Mouse (Mus musculus) lung, postnatal 10 days (tissue): Measurements from ENCODE around the gene Kidins220.
A peak's percentile ranks its signal among the peaks of the same experiment; 100 is the strongest.

Experiments used
- DNase-seq: peaks from one replicate; pipeline ENCODE4 v3.0.0; 2021

The Kidins220 gene

DNA sequence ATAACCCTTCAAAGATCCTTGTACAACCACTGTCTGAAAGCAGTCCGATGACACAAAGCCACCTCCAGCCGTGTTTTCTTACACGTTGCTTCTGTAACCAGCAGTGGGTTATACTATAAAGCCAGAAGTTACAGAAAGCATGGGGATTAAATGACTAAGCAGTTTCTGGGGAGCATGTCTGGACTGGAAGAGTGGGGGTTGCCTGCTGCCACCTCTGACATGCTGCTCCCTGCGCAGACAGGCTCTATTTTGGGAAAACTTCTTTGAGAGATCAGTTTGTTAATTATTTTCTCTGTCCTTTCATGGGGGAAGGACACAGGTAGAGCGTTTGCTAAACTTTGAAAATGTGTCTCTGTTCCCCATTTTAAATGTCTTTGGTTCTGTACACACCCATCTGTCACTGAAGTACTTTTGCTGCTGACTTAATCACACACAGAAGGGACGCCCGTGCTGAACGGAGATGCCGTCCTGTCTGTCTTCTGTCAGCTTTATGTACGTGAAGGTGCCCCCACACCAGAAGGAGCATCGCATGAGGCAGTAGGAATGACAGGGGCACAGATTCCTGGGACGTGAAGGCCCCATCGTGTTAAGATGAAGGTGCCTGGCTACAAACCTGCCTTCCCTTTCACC is 11.2 kb upstream of the Kidins220 start:
- no peak for DNase-seq

DNA sequence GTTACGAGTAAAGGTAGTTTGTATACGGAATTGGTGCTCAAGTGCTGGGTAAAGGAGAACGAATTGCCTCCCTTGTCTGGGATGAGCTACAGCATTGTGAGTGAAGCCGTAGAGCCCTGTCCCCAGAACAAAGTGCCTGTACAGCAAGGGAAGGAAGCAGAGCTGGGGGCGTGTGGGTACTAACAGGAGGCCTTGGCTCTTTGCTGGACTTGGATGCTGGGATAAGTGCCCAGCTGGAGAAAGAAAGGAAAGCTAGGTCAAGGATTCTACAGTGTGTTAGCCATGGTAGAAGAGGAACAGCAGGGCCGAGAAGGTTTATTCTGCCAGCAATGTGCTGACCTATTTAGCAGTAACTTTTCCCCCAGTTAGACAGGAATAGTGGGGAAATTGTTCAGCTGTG is 9.3 kb upstream of the Kidins220 start:
- no peak for DNase-seq

DNA sequence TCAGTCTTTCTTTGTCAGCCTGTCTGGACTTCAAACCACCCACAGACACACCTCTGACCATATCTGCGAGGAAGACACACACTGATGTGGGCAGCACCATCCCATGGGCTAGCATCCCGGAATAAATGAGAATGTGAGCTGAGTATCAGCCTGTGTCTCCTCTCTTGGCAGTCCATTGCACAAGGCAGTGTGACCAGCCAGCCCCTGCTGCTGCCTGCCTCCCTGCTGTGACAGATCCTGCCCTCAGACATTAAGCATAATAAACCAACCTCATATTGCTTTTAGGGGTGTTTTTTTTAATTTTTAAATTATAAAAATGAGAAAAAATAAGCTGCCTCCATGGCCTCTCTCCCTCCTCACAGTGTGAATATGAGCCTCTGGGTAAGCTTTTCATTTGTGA is 8.7 kb upstream of the Kidins220 start:
- no peak for DNase-seq

DNA sequence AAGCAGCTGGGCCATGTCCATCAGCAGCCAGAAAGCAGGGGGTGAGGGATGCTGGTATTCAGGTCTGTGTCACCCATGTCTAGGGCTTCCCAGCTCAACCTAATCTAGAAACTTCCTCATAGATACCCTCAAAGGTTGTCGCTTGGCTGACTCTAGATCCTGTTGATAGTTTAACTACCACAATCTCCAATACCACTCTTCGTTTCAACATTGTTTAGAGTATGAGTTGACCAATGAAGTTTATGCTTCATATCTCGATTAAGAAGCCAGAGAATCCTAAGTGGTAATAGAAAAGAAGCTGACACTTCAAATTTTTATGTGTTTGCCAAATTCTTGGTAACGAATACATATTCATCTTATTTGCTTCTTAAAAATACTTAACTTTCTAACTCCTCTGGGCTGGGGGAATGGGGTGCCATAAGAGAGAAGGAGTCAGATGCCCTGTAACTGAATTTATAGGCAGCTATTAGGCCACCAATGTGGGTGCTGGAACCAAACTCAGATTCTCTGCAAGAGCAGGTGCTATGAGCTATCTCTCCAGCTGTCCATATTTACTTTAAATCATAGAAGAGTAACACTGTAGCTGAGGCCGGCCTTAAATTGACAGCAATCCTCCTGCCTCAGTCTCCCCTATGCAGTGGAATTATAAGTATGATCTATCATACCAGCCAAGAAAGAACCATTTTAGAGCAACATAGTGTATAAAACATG is 3.1 kb upstream of the Kidins220 start:
- no peak for DNase-seq

DNA sequence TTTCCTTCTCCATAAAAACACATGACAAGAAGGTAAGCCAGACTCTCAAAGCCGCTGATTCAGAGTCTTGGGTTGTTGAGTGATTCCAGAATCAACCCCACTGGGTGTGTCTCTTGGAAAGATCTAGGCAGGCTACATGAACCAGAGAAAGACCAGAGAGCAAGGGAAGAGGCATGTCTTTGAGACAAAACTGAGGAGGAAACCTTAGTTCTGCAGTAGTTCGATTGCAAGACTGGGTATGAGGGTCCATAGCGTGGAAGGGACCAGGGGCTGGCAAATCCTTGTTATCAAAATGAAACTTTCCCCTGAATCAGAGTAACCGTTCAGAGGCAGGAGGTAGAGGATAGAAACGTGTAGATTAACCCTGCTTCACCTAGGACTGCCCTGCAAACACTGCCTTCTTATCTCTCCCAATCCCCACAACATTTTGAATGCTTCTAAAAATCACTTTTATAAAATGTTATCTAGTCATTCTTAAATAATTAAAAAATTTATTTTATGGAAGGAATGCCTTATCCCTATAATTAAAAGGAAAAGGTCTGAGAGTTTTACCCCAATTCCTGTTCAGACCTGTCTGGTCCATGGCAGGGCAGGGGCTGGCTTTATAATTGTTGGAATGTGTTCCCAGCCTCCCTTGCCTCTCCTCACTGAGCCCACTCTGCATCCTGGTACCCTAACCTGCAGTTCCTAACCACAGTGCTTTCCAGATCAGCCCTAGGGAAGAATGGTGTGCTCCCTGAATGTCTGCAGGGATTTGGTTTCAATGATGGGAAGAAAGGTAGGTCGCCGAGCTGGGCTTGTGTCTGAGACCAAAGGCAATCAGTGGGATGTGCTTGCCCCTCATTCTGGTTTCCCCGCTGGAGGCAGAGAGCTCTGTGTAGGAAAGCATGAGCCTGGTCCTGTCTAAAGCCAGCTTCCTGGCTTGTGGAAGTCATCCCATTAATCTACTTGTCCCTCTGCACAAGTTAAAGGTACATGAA is 2.1 kb upstream of the Kidins220 start:
- DNase-seq, result no peak

DNA sequence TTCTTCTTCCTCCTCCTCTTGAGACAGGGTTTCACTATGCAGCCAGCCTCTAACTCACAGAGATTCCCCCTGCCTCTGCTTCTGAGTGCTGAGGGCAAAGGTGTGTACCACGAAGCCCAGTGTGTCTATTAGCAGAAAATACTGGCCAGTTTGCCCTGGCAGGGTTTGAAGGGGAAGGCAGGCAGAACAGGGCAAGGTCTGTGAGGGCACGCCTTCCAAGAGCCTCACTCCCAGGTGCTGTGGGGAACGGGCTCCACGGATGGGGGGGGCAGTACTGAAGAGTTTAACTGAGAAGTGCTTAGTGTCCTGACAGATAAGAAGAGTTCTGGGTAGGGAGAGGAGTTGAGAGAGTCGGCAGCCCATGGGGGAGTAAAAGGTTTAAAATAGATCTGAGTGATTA is 1.1 kb upstream of the Kidins220 start:
- DNase-seq, result no peak

DNA sequence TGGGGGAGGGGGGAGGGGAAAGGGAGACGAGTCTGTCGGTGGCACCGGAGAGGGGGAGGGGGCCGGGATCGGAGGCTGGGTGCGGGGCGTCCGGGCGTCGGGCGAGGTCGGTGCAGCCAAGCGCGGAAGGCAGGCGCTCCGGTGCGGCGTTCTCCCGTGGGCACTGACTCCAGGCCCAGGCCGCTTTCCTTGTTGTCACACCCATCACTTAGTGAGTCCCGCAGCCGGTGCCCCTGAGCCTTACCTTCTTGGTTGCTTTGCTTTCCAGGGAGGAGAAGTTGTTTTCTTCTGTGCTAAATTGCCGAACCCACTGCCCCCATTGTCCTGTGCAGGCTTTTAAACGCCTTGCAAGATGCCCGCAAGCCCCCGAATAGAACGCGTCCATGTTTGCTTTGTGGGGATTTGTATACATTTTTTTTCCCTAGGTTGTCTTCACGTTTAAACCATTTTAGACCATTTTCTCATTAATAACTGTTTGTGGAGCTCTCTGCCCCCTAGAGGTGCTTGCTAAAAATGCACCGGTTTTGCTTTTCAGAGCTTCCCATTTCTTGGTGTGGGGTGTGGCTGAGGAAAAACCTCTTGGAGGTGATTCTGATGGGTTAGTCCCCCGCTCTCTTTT is 499 bp downstream of the Kidins220 start:
- DNase-seq, result peak; percentile 81

DNA sequence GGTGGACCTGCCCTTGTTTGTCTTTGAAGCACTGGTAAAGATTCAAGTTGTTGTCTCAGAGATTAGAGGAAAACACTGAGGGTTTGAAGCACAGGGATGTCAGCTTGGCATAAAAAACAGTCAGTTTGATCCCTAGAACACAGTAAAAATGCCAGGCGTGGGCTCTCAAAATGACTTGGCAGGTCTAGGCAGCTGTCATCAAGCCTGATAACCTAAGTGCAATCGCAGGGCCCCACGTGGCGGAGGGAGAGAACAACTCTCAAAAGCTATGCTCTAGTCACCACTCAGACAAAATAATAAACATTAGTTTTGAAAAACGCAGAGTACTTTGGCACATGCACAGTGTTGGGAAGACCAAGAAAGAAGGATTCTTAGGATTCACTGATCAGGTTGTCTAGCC is 10.5 kb downstream of the Kidins220 start:
- no peak for DNase-seq

DNA sequence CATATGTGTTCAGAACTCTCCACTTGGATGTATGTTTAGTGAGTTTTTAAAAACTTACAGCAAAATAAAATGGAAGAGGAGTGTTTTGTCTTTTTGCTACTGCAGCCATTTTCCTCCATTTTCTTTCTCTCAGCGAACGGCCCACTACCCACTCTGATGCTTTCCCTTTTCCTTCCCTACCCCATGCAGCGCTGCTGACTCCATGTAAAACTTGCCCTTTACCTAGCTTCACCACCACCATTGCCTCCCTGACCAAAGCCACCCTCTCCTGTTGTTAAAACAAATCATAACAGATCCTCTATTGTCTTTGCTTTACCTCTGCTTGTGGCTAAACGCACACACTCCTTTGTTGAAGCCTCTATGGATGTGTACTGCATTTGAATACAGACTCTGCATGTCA is 20.6 kb downstream of the Kidins220 start:
- no peak for DNase-seq

DNA sequence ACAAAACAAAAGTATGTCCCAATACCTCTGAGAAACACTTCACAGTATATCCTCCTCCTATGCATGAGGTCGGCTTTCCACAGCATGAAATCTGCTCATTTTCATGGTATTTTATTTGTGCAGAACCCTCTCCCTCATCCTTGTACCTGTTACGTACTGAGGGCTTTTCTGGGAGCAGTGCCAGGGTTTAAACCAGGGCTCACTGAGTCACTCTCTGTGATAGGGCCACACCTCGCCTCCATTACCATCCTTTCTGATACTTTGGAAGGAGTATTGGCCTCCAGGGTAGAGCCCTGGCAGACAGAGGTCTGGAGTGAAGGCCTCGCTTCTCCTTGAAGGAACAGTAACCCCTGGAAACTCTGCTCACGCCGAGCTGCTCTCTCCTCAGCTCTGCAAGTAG is 30.6 kb downstream of the Kidins220 start:
- DNase-seq, result no peak

DNA sequence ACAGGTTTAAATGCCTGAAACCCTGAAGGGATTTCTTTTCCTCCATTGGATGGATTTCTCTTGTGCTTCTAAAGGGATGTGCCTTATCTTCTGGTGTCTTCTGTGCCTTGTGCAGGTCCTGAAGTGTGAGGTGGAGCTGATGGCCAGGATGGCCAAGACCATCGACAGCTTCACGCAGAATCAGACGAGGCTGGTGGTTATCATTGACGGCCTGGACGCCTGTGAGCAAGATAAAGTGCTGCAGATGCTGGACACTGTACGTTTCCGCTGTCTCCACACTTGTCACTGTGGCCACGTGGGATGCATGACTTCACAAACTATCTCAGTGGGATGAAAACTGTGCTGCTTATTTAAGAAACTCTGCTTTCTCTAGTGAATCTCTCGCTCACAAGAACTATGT is 35.2 kb downstream of the Kidins220 start:
- DNase-seq, result no peak

DNA sequence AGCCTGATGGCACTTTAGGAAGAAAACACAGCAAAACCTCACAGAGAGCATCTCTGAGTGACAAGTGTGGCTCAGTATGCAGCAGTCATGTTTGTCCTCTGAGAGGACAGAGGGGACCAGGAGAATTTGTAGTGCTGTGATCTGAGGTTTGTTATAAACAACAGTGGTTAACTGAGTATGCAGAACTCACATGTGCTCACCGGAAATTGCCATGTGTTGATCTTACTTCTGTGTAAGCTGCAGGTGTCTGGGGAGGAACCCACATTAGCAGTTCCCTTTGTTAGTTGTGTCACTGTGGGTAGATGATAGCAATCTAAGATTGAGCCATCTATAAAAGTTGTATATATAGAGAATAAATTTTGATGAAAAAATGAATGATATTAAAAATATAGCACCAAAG is 35.7 kb downstream of the Kidins220 start:
- no peak for DNase-seq

DNA sequence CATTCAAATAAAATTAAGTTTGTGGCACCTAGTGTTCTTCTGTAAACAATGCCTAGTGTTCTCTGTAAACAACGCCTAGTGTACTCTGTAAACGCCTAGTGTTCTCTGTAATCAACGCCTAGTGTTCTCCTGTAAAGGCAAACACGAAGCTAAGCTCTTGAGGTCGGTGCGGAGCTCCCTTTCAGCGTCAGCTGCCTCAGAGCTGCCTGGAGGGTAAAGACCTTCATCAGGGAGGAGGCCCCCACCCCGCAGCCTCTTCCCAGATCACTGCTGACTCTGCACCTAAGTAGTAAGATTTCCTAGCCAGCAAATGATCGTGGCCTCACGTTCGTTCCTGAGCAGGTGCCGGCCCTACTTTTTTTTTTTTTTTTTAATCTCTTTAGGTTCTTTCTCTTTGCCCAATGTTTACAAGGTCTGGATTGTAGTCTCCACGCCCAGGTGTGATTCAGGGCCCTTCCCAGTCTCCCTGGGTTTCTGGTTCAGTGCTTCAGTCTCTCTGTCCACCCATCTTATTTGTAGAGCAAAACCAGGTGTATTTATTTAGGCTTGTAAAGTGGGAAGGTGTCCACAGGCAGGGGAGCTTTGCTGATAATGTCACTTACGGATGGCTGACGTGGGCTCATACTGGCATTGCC is 37.1 kb downstream of the Kidins220 start:
- no peak for DNase-seq

DNA sequence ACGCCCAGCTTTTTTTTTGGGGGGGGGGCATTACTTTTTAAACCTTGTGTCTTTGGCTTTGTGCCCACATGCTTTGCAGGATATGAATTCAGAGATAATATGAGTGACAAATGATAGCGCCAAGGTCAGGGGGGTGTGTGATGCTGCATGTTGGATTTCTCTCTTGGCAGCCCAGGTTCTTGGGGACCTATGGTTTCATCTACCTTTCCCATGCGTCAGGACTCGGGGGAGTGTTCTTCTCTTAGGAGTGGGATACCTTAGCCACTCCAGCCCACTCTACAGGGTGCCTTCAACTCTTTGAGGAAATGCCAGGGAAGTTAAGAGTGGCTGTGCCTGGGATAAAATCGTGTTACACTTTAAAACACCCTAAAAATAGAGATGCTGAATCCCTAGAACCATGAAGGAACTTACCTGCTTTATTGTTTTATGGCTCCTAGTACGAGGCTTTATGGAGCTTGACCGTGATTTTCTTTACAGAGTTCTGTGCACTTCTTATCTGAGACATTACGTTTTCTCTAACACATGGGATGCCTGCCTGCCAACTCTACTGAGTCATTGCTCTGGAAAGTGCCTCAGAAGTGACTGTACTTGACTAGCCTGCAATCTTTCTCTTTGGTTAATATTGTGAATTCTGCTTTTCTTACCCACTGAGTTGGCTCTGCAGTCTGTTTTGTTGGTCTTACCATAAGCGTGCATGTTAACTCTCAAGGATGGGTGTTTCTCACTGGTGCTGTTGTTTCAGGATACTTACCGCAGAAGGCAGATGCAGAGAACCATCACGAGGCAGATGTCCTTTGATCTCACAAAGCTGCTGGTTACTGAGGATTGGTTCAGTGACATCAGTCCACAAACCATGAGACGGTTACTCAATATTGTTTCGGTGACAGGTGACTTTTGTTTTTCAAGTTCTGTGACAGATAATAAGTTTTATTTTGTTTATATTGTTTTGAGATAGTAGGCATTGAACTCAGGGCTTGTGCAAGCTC is 38.1 kb downstream of the Kidins220 start:
- DNase-seq, result no peak

DNA sequence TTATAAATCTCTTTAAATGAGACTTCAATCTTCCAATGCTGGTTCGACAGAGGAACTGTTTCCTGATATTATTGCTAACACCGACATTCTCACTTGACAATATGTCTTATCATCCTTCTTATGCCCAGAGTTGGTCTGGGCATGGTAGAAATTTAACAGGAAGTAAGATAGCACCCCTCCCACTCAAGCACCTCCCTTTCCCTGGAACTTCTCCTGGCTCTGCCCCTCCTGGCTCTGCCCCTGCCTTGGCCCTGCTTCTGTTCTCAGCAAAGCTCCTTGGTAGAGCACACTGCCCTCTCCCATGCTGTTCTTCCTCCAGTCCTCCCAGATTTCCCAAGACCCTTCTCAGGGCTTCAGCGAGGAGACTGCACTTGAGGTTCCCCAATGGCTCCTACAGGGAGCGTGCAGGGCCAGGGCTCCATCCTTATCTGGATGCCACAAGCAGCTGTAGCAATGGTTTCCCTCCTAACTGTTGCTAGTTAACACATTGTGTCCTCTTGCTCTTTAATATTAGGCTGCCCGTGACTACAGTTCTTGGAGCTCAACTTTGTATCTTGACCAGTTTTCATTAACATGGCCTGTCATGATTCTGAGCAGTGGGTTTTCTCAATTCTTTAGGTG is 39.7 kb downstream of the Kidins220 start:
- no peak for DNase-seq

DNA sequence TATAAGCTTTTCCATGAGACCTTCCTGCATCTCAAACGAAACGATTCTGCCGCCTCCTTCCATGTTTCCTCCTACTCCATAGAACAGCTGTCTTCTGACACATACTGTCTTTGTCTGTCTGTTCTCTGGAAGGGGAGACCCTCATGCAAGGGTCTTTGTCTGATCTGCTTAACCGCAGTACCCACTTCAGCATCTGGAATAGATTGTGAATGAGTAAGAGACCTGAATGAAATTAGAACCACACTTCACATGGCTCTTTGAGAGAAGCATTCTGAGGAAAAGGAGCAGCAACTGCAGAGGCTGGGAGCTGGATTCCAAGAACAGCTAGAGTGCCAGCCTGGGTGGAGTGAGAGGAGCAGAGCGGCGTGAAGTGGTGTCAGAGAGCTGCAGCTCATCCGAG is 40.2 kb downstream of the Kidins220 start:
- no peak for DNase-seq

DNA sequence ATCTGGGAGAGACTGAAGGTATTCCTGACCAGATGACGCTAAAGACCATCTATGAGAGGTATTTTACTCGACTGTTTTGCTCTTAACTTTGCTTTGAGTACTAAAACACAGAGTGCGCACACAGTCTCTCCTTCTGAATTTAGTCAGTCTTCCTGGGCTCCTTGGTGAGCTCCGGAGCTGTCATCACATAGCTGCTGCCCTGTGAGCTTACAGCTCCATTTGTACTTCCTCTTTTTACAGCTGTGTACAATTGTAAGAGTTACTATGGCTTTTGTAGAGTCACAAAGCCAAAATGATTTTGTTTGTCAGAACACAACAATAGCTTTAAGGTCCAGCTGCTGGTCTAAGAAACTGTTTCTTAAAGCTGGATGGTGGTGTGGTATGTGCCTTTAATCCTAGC is 42.3 kb downstream of the Kidins220 start:
- DNase-seq, result no peak

DNA sequence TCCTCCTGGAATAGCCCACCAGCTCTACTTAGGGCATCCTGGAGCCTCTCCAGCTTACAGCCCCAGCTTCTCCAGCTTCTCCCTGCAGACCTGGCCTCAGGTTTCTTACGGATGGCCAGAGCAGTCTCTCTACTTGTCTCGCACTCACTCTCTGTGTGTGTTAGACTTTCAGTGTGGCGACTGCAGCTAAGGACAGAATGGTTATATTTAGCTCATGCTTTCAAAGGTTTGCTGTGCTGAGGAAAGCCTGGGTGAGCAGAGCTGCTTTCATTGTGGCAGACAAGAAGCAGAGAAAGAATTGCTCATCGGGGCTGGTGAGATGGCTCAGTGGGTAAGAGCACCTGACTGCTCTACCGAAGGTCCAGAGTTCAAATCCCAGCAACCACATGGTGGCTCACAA is 46.3 kb downstream of the Kidins220 start:
- no peak for DNase-seq

DNA sequence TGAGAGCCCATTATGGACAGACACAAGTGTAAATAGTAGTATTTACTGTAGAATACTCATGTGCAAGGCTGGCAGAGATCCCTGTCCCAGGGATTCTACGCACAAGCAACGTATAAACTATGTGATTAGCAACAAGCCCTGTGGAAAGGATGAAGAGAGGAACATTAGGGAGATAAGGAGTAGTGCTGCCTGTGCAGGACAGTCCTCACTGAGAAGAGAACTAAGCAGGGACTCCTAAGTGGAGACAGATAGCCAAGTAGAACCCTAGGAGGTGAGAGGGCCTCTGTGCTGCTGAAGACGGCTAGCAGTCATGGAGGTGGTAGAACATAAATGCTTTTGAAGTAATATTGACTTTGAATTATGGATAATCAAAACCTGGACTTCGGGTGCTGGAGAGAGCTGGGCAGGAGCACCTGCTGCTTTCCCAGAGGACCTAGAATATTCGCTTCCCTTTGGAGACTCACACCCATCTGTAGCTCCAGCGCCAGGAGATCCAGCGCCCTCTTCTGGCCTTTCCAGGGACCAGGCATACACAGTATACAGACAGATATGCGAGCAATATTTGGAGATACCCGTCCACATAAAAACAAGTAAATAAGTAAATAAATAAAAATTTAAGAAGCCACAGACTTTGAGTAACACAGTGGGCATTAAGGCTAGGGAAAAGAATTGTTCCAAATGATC is 50.3 kb downstream of the Kidins220 start:
- peak; percentile 17 for DNase-seq

DNA sequence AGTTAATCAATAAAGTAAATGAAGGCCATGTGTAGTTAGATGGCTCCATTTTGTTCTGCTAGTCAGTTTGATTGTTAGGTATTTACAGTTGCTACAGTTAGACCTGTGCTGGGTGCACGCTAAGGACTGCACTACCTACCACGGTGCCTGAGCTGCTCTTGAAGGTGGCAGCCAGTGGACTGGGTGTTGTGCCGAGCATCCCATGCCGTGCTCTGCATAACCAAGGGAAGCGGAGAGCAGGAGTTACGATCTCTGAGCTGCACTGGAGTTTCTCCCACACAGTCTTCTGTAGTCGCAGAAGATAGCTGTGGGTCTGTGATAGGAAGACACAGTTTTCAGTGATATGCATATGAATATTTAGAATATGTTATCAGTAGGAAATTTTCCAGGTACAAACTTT is 51.6 kb downstream of the Kidins220 start:
- DNase-seq, result no peak
